Mouse (Mus musculus): Measurements from ENCODE around the gene Tmem120a. TPM values are rescaled to one million over a fixed set of nuclear protein-coding genes. Genes with fewer than 3 reads are reported as not detected.

Gene Tmem120a
- 22.3 TPM for polyA plus RNA-seq (2014; fragmentation: Illumina TruSeq; extraction: RNeasy Lipid Tissue Mini Kit (QIAGEN cat#74804); ENCODE audit: low read depth, low replicate concordance)

GRCm38 (mm10) chr5:135743741-135744609 is at the start of gene Tmem120a:
Gene Tmem120a, minus strand, starts transcription at chr5:135744448.

DNA sequence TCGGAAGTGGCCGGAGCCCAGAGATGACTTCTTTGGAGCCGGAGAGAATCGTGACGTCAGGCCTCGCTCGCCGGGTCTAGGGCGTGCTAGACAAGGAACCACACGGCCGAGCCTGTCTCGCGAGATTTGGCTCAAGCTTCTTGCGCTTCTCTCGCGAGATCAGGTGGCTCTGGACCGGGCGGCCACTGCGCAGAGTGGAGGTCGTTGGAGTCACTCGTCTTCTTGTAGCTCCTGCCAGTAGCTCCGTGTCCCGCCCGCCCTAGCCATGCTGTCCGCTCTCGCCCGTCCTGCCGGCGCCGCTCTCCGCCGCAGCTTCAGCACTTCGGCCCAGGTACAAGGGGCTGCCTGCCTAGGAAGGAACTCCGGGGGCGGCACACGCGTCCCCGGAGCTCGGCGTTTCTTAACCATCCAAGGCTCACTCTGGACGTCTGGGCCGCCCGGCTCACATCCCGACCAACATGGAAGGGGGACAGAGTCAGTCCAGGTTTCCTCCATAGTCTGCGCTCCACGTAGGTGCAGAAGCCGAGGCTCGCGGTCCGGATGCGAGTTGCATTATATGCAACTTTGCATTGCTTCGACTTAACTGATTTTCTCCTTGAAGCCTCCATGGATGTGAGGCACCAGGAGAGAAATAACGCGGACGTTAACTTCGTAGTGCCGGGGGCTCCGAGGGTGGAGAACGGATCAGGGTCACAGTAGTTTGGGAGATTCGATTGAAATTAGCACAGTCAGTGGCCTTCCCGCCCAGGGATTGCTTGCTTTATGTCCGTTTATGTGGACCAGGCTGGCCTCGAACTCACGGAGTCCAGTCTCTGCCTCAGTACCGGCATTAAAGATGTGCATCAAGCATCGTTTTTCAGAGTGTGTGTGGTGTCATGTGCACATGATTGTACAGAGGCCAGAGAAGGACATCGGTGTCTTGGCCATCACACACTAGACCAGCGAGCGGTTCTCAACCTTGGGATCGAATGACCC is 34.5 kb upstream of the Tmem120a start, which contains the start of gene Mdh2:
Gene Mdh2, plus strand, starts transcription at position 10 of the 975 bp plus-strand sequence.

DNA sequence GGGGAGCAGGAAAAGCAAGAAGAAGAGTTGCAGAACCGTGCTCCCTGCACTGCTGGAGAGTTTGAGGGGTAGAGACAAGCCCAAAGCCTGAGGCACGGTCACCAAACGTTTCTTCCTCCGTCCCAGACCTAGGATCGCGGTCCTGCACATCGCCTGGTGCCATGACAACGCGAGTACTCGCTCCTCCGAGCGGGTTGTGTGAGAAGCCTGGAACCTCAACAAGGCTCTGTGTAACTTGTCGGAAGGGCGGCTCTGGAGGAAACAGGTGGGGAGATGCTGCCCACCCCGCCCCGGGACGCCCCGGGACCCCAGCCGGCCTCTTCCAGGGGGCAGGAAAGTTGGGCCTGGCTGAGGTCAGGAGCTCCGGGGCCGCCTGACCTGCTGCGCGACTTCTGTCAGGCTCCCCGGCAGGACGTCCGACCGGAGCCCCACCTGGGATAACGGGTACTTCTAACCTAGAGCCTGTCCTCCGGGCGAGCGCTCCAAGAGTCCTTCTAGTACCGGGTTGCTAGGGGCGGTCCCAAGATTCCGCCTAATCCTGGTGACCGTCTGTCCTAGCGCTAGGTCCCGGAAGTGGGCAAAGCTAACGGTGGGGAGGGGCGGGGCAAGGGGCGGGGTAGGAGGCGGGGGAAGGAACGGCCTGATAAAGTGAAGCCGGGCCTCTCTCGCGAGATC is 33.7 kb upstream of the Tmem120a start, which contains the start of gene Styxl1:
Gene Styxl1, minus strand, starts transcription at position 590 of the 675 bp plus-strand sequence.

Other genes starting within 250 kb of the Tmem120a start
- gene Hip1, start 199.3 kb downstream of the Tmem120a start, polyA plus RNA-seq (2014; fragmentation: Illumina TruSeq; extraction: RNeasy Lipid Tissue Mini Kit (QIAGEN cat#74804); ENCODE audit: low read depth, low replicate concordance), result 7.3 TPM
- gene Ccl26, start 180.9 kb downstream of the Tmem120a start, polyA plus RNA-seq (2014; fragmentation: Illumina TruSeq; extraction: RNeasy Lipid Tissue Mini Kit (QIAGEN cat#74804); ENCODE audit: low read depth, low replicate concordance), result not detected
- 0.27 TPM for gene Ccl24, start 171.4 kb downstream of the Tmem120a start, polyA plus RNA-seq (2014; fragmentation: Illumina TruSeq; extraction: RNeasy Lipid Tissue Mini Kit (QIAGEN cat#74804); ENCODE audit: low read depth, low replicate concordance)
- 8.4 TPM for gene Rhbdd2, start 111.8 kb downstream of the Tmem120a start, polyA plus RNA-seq (2014; fragmentation: Illumina TruSeq; extraction: RNeasy Lipid Tissue Mini Kit (QIAGEN cat#74804); ENCODE audit: low read depth, low replicate concordance)
- gene Por, start 74.4 kb downstream of the Tmem120a start, polyA plus RNA-seq (2014; fragmentation: Illumina TruSeq; extraction: RNeasy Lipid Tissue Mini Kit (QIAGEN cat#74804); ENCODE audit: low read depth, low replicate concordance), result 6.5 TPM
- 84.2 TPM for gene Styxl1, start 33.9 kb upstream of the Tmem120a start, polyA plus RNA-seq (2014; fragmentation: Illumina TruSeq; extraction: RNeasy Lipid Tissue Mini Kit (QIAGEN cat#74804); ENCODE audit: low read depth, low replicate concordance)
- gene Mdh2, start 34.0 kb upstream of the Tmem120a start, polyA plus RNA-seq (2014; fragmentation: Illumina TruSeq; extraction: RNeasy Lipid Tissue Mini Kit (QIAGEN cat#74804); ENCODE audit: low read depth, low replicate concordance), result 7.6 TPM
- gene Srrm3, start 62.4 kb upstream of the Tmem120a start, polyA plus RNA-seq (2014; fragmentation: Illumina TruSeq; extraction: RNeasy Lipid Tissue Mini Kit (QIAGEN cat#74804); ENCODE audit: low read depth, low replicate concordance), result 0.04 TPM
- gene Hspb1, start 143.5 kb upstream of the Tmem120a start, polyA plus RNA-seq (2014; fragmentation: Illumina TruSeq; extraction: RNeasy Lipid Tissue Mini Kit (QIAGEN cat#74804); ENCODE audit: low read depth, low replicate concordance), result 0.99 TPM
- gene Ywhag, start 190.2 kb upstream of the Tmem120a start, polyA plus RNA-seq (2014; fragmentation: Illumina TruSeq; extraction: RNeasy Lipid Tissue Mini Kit (QIAGEN cat#74804); ENCODE audit: low read depth, low replicate concordance), result 16.5 TPM
- gene Ssc4d, start 230.1 kb upstream of the Tmem120a start, polyA plus RNA-seq (2014; fragmentation: Illumina TruSeq; extraction: RNeasy Lipid Tissue Mini Kit (QIAGEN cat#74804); ENCODE audit: low read depth, low replicate concordance), result 0.18 TPM
- gene Zp3, start 235.7 kb upstream of the Tmem120a start, polyA plus RNA-seq (2014; fragmentation: Illumina TruSeq; extraction: RNeasy Lipid Tissue Mini Kit (QIAGEN cat#74804); ENCODE audit: low read depth, low replicate concordance), result not detected